Mouse (Mus musculus) lung, embryonic 14.5 days (tissue): ENCODE data around the gene Unc5b. TPM values are rescaled to one million over a fixed set of nuclear protein-coding genes. Genes with fewer than 3 reads are reported as not detected.
A peak's percentile ranks its signal among the peaks of the same experiment; 100 is the strongest.

Source experiments
- ATAC-seq: fragments of 200-750 bp; cut with Nextera tagmentation; 2 replicates; pipeline ENCODE4 v1.8.0; 2017; ENCODE audit warnings: mild to moderate bottlenecking, moderate TSS enrichment, moderate library complexity; ENCODE audit not compliant: insufficient read depth
- DNase-seq: peaks from one replicate; pipeline ENCODE4 v3.0.0-alpha.2; 2015
- H3K27ac ChIP-seq: fragments of 300-500 bp; sonication (generic); 2 replicates; pipeline ENCODE4 v1.5.1; 2014; ENCODE audit warnings: low read depth, mild to moderate bottlenecking, moderate library complexity
- H3K27me3 ChIP-seq: fragments of 300-500 bp; sonication (generic); 2 replicates; pipeline ENCODE4 v1.6.1; 2014; ENCODE audit warnings: low read length, control low read depth; ENCODE audit not compliant: insufficient read depth
- H3K36me3 ChIP-seq: fragments of 300-500 bp; sonication (generic); 2 replicates; pipeline ENCODE4 v1.6.1; 2014; ENCODE audit warnings: control low read depth; ENCODE audit not compliant: insufficient read depth
- H3K4me1 ChIP-seq: fragments of 300-500 bp; sonication (generic); 2 replicates; pipeline ENCODE4 v1.6.1; 2014; ENCODE audit warnings: antibody characterized with exemption, control low read depth; ENCODE audit not compliant: insufficient read depth
- H3K4me2 ChIP-seq: fragments of 300-500 bp; sonication (generic); 2 replicates; pipeline ENCODE4 v1.6.1; 2014; ENCODE audit warnings: mild to moderate bottlenecking
- H3K4me3 ChIP-seq: fragments of 300-500 bp; sonication (generic); 2 replicates; pipeline ENCODE4 v1.5.1; 2014; ENCODE audit warnings: low read depth, low read length
- H3K9ac ChIP-seq: fragments of 300-500 bp; sonication (generic); 2 replicates; pipeline ENCODE4 v1.6.1; 2014
- H3K9me3 ChIP-seq: fragments of 300-500 bp; sonication (generic); 2 replicates; pipeline ENCODE4 v1.6.1; 2016; ENCODE audit warnings: low read depth, low read length, control low read depth
- CTCF ChIP-seq: IDR thresholded peaks from 2 replicates; pipeline ENCODE4 v1.5.1; 2016; ENCODE audit warnings: antibody characterized with exemption, low read depth
- WGBS: fragments of 180-500 bp; shearing (Covaris S2); extraction: QIAGEN DNeasy Blood & Tissue Kit; methylation state at CpG from one replicate; pipeline ENCODE4 v1.1.7; 2014; 5-methylcytosine and 5-hydroxymethylcytosine counted together
- polyA plus RNA-seq: library from polyadenylated mRNA; unstranded; fragments of >200 nt; fragmentation: Nextera tagmentation; extraction: Ambion mirVana; gene quantifications from 2 replicates; pipeline ENCODE4 v1.2.1, GENCODE M21; 2014

Unc5b gene
- polyA plus RNA-seq, 1 experiment from 2014 or later = 6.6 TPM

- no peak for DNase-seq
- peaks cover 30% of the 10 kb centered on the region for H3K36me3 ChIP-seq
- ATAC-seq = no peak
- 98% methylated on average over 13 of the region's 13 CpGs for WGBS
- no peak overlapping the region for H3K9ac ChIP-seq
- H3K4me2 ChIP-seq = no peak overlapping the region
- H3K27ac ChIP-seq = no peak overlapping the region
- H3K27me3 ChIP-seq = no peaks in the 10 kb centered on the region
- no peaks in the 10 kb centered on the region for H3K9me3 ChIP-seq
- H3K4me3 ChIP-seq = no peak overlapping the region
- no peak for TF ChIP-seq CTCF
- no peaks in the 10 kb centered on the region for H3K4me1 ChIP-seq
Measured at GRCm38 (mm10) chr10:60774616-60775015, 56.8 kb downstream of the Unc5b start.

GRCm38 (mm10) chr10:60770855-60771254 lies 60.5 kb downstream of the Unc5b start:
- Histone ChIP-seq H3K4me1 (no peaks in the 10 kb centered on the region), H3K4me3 (no peak overlapping the region), H3K27ac (no peak overlapping the region), H3K27me3 (no peaks in the 10 kb centered on the region), H3K9me3 (no peaks in the 10 kb centered on the region), H3K9ac (peak overlapping the region; percentile 13; the same call in 1 of the 2 replicates), H3K36me3 (peaks cover 38% of the 10 kb centered on the region), H3K4me2 (no peak overlapping the region)
- ATAC-seq (no peak), DNase-seq (no peak)
- TF ChIP-seq CTCF = no peak
- 57% methylated on average over 4 of the region's 4 CpGs for WGBS

- Histone ChIP-seq H3K9ac (no peak overlapping the region), H3K4me2 (no peak overlapping the region), H3K27me3 (no peaks in the 10 kb centered on the region), H3K4me1 (no peaks in the 10 kb centered on the region), H3K4me3 (no peak overlapping the region), H3K9me3 (no peaks in the 10 kb centered on the region), H3K36me3 (peaks cover 38% of the 10 kb centered on the region), H3K27ac (no peak overlapping the region)
- ATAC-seq = no peak
- no peak for TF ChIP-seq CTCF
- WGBS = 79% methylated on average over 7 of the region's 7 CpGs
- no peak for DNase-seq
Measured at GRCm38 (mm10) chr10:60768614-60769013, 62.8 kb downstream of the Unc5b start.

- Histone ChIP-seq H3K36me3 (peaks cover 31% of the 10 kb centered on the region), H3K27me3 (no peaks in the 10 kb centered on the region), H3K4me2 (no peak overlapping the region), H3K9me3 (no peaks in the 10 kb centered on the region), H3K9ac (no peak overlapping the region), H3K27ac (no peak overlapping the region), H3K4me3 (no peak overlapping the region), H3K4me1 (no peaks in the 10 kb centered on the region)
- no peak for TF ChIP-seq CTCF
- ATAC-seq (no peak), DNase-seq (no peak)
- WGBS = 70% methylated on average over 7 of the region's 7 CpGs
Measured at GRCm38 (mm10) chr10:60767400-60767799, 64.0 kb downstream of the Unc5b start.

GRCm38 (mm10) chr10:60762126-60762525 lies 69.3 kb downstream of the Unc5b start:
- ATAC-seq (0 out of 2 replicates have a peak, but pooled peaks have one; percentile 21), DNase-seq (no peak)
- H3K9ac ChIP-seq = no peak overlapping the region
- H3K4me1 ChIP-seq = no peaks in the 10 kb centered on the region
- no peak overlapping the region for H3K4me2 ChIP-seq
- H3K9me3 ChIP-seq = no peaks in the 10 kb centered on the region
- no peak overlapping the region for H3K4me3 ChIP-seq
- 65% methylated on average over 1 of the region's 1 CpGs for WGBS
- no peaks in the 10 kb centered on the region for H3K27me3 ChIP-seq
- H3K27ac ChIP-seq = no peak overlapping the region
- peaks cover 13% of the 10 kb centered on the region; the same call in 1 of the 2 replicates for H3K36me3 ChIP-seq
- TF ChIP-seq CTCF = no peak

GRCm38 (mm10) chr10:60760377-60760776 lies 71.0 kb downstream of the Unc5b start:
- no peak overlapping the region for H3K4me3 ChIP-seq
- DNase-seq (peak; percentile 99), ATAC-seq (peak; percentile 83)
- no peaks in the 10 kb centered on the region for H3K27me3 ChIP-seq
- 3% methylated on average over 14 of the region's 14 CpGs for WGBS
- H3K27ac ChIP-seq = no peak overlapping the region
- H3K36me3 ChIP-seq = peaks cover 5% of the 10 kb centered on the region; the same call in 1 of the 2 replicates
- no peak overlapping the region for H3K4me2 ChIP-seq
- H3K4me1 ChIP-seq = no peaks in the 10 kb centered on the region
- H3K9me3 ChIP-seq = no peaks in the 10 kb centered on the region
- peak; percentile 97 for TF ChIP-seq CTCF
- H3K9ac ChIP-seq = no peak overlapping the region

- Histone ChIP-seq H3K9ac (no peak overlapping the region), H3K4me3 (no peak overlapping the region), H3K4me2 (no peak overlapping the region), H3K36me3 (no peaks in the 10 kb centered on the region), H3K4me1 (peaks cover 3% of the 10 kb centered on the region; the same call in 1 of the 2 replicates), H3K27ac (no peak overlapping the region), H3K9me3 (no peaks in the 10 kb centered on the region), H3K27me3 (no peaks in the 10 kb centered on the region)
- TF ChIP-seq CTCF = peak; percentile 81
- ATAC-seq (no peak), DNase-seq (peak; percentile 88)
- 6% methylated on average over 7 of the region's 7 CpGs for WGBS
Measured at GRCm38 (mm10) chr10:60756992-60757391, 74.4 kb downstream of the Unc5b start.

- no peak for TF ChIP-seq CTCF
- Histone ChIP-seq H3K4me2 (no peak overlapping the region), H3K9me3 (no peaks in the 10 kb centered on the region), H3K4me1 (peaks cover 6% of the 10 kb centered on the region; the same call in 1 of the 2 replicates), H3K27ac (no peak overlapping the region), H3K9ac (no peak overlapping the region), H3K36me3 (no peaks in the 10 kb centered on the region), H3K4me3 (no peak overlapping the region), H3K27me3 (no peaks in the 10 kb centered on the region)
- no peak for DNase-seq
- ATAC-seq = no peak
Measured at GRCm38 (mm10) chr10:60756146-60756545, 75.2 kb downstream of the Unc5b start.
